Mouse (Mus musculus): ENCODE measurements around the gene Dda1.

- TF ChIP-seq CTCF (IDR thresholded peaks at IDR 0.05; ENCODE audit: borderline replicate concordance, extremely low read depth, insufficient read depth, insufficient read length), result no peak
- no peak for TF ChIP-seq POLR2A (IDR thresholded peaks at IDR 0.05; ENCODE audit: borderline replicate concordance, extremely low read depth, insufficient read depth, insufficient read length, poor library complexity, severe bottlenecking)
Measured at GRCm38 (mm10) chr8:71470913-71471255, 1.9 kb downstream of the Dda1 start.

Data from brain, embryonic 14.5 days (tissue).